Mouse (Mus musculus): ENCODE measurements at regions not wholly inside any gene's neighbourhood (a gene's known extent, or its start where the extent isn't known, plus 50 kb on each side); places are given as distances from the start of the nearest gene placed in this dataset.

- TF ChIP-seq GATA1 (IDR thresholded peaks at IDR 0.05; ENCODE audit: borderline replicate concordance, low read length) (no peak), FLI1 (IDR thresholded peaks at IDR 0.05; ENCODE audit: low read length) (no peak)
Observed at GRCm38 (mm10) chr4:54874136-54874827, 70.6 kb upstream of the Zfp462 start.

All from megakaryocyte, embryonic 14.5 days (primary cell).